Mouse (Mus musculus): ENCODE measurements at regions not wholly inside any gene's neighbourhood (a gene's known extent, or its start where the extent isn't known, plus 50 kb on each side); places are given as distances from the start of the nearest gene placed in this dataset.
A peak's percentile ranks its signal among the peaks of the same experiment; 100 is the strongest.

DNA sequence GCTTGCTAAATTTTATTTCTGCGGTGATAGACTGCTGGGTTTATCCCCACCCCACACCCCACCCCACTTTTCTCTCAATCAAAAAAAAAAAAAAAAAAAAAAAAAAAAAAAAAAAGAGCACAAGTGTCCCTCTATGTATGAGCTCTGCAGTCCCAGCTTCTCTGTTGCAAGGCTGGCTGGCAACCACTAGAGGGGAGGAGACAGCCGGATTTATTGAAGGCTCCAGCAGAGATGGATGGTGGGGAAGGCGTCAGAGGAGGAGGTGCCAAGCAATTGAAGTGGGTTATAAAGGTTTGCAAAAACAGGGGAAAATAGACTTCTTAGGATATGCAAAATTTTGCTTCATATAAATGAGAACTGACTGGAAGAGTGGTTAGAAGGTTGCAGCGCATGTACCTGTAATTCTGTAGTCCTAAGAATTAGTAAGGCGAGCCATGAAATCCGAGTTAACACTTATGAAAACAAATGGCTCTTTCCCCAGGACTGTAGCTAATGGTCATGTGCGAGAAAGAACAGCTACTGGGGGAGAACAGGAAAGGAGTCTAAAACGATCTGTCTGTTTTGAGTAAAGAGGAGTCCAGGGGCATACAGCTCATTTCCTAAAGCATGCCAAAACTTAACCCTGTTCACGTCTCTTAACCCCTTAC, 885.1 kb upstream of the Pou3f3 start:
- 0 out of 2 replicates have a peak overlapping the region, but pooled peaks have one; percentile 38 for H3K9ac ChIP-seq (ENCODE audit: low read depth, low read length)
- peak overlapping the region; percentile 48 for H3K4me2 ChIP-seq (ENCODE audit: low read length)
- 9% methylated on average over 9 of the region's 9 CpGs for WGBS
- H3K4me1 ChIP-seq (ENCODE audit: control insufficient read depth, insufficient read depth, low read length) = peaks cover 19% of the 10 kb centered on the region
- H3K27me3 ChIP-seq (ENCODE audit: control insufficient read depth, insufficient read depth, low read depth, low read length) = no peaks in the 10 kb centered on the region
- ATAC-seq = peak; percentile 93
- H3K27ac ChIP-seq (ENCODE audit: low read length) = peak overlapping the region; percentile 17
- H3K9me3 ChIP-seq (replicated peaks; ENCODE audit: control insufficient read depth, low read length, poor library complexity, severe bottlenecking) = no peaks in the 10 kb centered on the region
- H3K4me3 ChIP-seq (ENCODE audit: low read depth, low read length) = peak overlapping the region; percentile 13; the same call in 1 of the 2 replicates
- H3K36me3 ChIP-seq (ENCODE audit: control insufficient read depth, insufficient read depth, low read length) = no peaks in the 10 kb centered on the region

DNA sequence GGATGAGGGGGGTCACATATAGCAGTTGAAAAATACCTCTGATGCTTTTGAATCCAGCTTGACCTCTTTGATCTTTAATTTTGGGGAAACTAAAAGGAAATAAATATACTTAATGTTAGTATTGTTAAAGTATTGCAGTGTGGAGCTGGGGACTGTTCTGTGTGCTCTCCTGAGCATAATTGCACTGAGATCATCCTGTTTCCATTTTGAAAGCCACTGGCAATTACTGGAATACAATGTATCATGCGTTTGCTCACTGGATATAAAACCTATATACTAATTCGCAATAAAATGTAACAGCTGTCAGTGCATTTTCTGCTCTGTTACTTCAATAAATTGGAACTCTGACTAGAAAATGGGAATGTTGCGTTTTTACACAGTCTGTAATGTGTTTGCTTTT, 884.4 kb upstream of the Pou3f3 start:
- peak overlapping the region; percentile 28 for H3K27ac ChIP-seq (ENCODE audit: low read length)
- H3K36me3 ChIP-seq (ENCODE audit: control insufficient read depth, insufficient read depth, low read length) = no peaks in the 10 kb centered on the region
- peaks cover 19% of the 10 kb centered on the region for H3K4me1 ChIP-seq (ENCODE audit: control insufficient read depth, insufficient read depth, low read length)
- no peaks in the 10 kb centered on the region for H3K9me3 ChIP-seq (replicated peaks; ENCODE audit: control insufficient read depth, low read length, poor library complexity, severe bottlenecking)
- H3K27me3 ChIP-seq (ENCODE audit: control insufficient read depth, insufficient read depth, low read depth, low read length) = no peaks in the 10 kb centered on the region
- H3K4me3 ChIP-seq (ENCODE audit: low read depth, low read length) = no peak overlapping the region
- no peak overlapping the region for H3K9ac ChIP-seq (ENCODE audit: low read depth, low read length)
- 59% methylated on average over 3 of the region's 3 CpGs for WGBS
- ATAC-seq = no peak
- H3K4me2 ChIP-seq (ENCODE audit: low read length) = no peak overlapping the region

DNA sequence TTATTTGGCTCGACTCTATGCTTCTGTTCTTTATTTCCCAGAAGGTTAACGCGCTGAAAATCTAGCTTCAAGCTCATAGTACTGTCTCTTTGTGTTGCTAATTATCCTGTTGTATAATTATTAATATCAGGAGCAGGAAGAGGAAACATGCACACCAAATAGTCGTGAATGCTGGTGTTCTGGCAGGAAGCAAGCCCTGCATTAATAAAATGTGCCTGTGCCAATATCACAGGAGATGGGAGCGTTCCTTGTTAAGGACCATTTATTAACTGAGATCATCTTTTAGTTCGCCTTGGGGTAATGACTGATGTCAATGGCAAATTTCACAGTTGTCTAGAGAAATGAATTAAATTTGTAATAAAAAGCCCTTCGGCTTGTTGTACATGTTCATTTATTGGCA, 883.5 kb upstream of the Pou3f3 start:
- Histone ChIP-seq H3K4me1 (ENCODE audit: control insufficient read depth, insufficient read depth, low read length) (peaks cover 19% of the 10 kb centered on the region), H3K4me2 (ENCODE audit: low read length) (peak overlapping the region; percentile 6; the same call in 1 of the 2 replicates), H3K36me3 (ENCODE audit: control insufficient read depth, insufficient read depth, low read length) (no peaks in the 10 kb centered on the region), H3K9me3 (replicated peaks; ENCODE audit: control insufficient read depth, low read length, poor library complexity, severe bottlenecking) (no peaks in the 10 kb centered on the region), H3K27ac (ENCODE audit: low read length) (no peak overlapping the region), H3K27me3 (ENCODE audit: control insufficient read depth, insufficient read depth, low read depth, low read length) (no peaks in the 10 kb centered on the region), H3K4me3 (ENCODE audit: low read depth, low read length) (no peak overlapping the region), H3K9ac (ENCODE audit: low read depth, low read length) (no peak overlapping the region)
- WGBS = 23% methylated on average over 7 of the region's 7 CpGs
- ATAC-seq = no peak

DNA sequence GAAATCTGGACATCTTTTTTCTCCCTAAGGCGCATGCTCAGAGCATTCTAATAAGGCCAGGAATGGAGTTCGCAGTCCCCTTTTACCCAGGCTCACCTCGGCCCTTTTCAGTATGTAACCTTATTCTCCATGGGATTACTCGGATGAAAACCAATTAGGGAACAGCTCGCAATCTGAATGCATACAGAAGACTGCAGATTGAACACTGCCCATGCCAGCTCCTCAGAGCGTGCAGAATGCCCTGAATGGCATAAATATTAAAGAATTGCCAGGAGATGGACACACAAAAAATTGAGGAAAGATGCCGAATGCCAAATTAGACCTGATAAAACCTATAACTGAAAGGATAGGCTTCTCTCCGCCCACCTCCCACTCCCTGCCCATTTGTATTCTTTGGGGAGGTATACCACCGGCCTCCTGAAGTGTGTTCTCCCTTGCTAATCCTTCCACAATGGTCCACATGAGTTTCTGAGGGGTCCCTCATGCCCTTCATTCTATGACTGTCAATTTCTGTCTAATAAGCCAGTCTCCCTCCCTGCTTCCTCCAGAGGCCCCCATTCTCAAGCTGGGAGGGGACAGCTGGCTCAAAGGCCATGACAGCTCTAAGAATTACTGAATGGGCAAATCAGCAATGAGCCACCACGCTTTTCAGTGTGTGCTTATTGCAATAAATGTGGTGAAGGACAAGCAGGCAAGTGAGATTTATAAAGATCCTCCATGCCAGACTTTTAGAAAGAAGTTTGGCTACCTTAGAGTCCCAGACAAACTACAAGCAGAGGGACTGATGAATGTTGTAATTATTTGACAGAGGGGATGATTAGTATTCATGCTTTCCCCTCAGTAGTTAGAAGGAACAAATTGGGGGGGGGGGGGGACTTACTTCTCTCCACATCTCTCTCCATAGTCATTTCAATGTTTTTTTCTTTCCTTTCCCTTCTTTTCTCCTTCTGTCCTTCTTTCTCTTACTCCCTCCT, 881.2 kb upstream of the Pou3f3 start:
- Histone ChIP-seq H3K4me3 (ENCODE audit: low read depth, low read length) (no peak overlapping the region), H3K27me3 (ENCODE audit: control insufficient read depth, insufficient read depth, low read depth, low read length) (no peaks in the 10 kb centered on the region), H3K27ac (ENCODE audit: low read length) (peak overlapping the region; percentile 2), H3K9me3 (replicated peaks; ENCODE audit: control insufficient read depth, low read length, poor library complexity, severe bottlenecking) (no peaks in the 10 kb centered on the region), H3K36me3 (ENCODE audit: control insufficient read depth, insufficient read depth, low read length) (no peaks in the 10 kb centered on the region), H3K4me1 (ENCODE audit: control insufficient read depth, insufficient read depth, low read length) (peaks cover 14% of the 10 kb centered on the region), H3K4me2 (ENCODE audit: low read length) (peak overlapping the region; percentile 19), H3K9ac (ENCODE audit: low read depth, low read length) (no peak overlapping the region)
- WGBS = 15% methylated on average over 10 of the region's 10 CpGs
- peak; percentile 77 for ATAC-seq

DNA sequence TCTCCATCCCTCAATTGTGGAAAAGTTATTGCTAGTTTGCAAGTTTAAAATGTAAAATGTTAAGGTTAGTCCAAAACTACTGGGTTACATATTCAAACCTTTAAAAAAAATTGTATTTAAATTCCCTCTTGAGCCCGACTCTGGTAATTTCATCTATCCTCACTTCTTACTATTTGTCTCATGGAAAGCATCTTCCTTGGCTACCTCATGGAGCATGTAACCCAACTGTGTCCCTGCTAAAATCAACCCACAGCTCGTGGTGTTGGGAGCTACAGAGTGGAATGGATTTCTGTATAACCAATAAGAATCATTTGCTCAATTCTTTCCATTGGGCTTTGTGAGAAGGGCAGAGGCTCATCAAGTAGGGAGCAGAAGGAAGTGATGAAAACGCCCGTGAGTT, 880.5 kb upstream of the Pou3f3 start:
- Histone ChIP-seq H3K27me3 (ENCODE audit: control insufficient read depth, insufficient read depth, low read depth, low read length) (no peaks in the 10 kb centered on the region), H3K27ac (ENCODE audit: low read length) (no peak overlapping the region)
- WGBS = 61% methylated on average over 4 of the region's 4 CpGs

DNA sequence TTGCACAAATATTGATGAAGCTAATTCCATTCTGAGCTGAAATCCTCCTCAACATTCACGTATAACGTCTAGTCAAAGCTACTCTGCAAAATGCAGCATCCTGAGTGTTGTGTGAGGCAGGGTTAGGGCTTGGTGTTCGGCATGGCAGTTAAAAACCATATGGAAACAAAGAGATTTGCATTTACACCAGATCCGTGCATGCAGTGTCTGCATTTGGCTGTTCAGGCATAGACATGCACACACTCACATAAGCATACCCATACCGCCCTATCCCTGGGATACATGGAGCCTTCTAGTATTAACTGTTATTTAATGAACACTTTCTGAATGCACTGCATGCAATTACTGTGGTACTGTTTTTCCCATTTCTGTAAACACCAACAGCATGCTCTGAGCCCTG, 872.8 kb upstream of the Pou3f3 start:
- H3K27ac ChIP-seq (ENCODE audit: low read length) = no peak overlapping the region
- H3K4me1 ChIP-seq (ENCODE audit: control insufficient read depth, insufficient read depth, low read length) = no peaks in the 10 kb centered on the region
- 69% methylated on average over 5 of the region's 5 CpGs for WGBS
- no peak for ATAC-seq
- H3K27me3 ChIP-seq (ENCODE audit: control insufficient read depth, insufficient read depth, low read depth, low read length) = no peaks in the 10 kb centered on the region
- H3K9me3 ChIP-seq (replicated peaks; ENCODE audit: control insufficient read depth, low read length, poor library complexity, severe bottlenecking) = no peaks in the 10 kb centered on the region
- H3K4me3 ChIP-seq (ENCODE audit: low read depth, low read length) = no peak overlapping the region
- H3K9ac ChIP-seq (ENCODE audit: low read depth, low read length) = no peak overlapping the region
- H3K36me3 ChIP-seq (ENCODE audit: control insufficient read depth, insufficient read depth, low read length) = no peaks in the 10 kb centered on the region
- no peak overlapping the region for H3K4me2 ChIP-seq (ENCODE audit: low read length)

More for the DNA sequence above, 880.5 kb upstream of the Pou3f3 start:
- Histone ChIP-seq H3K9ac (ENCODE audit: low read depth, low read length) (no peak overlapping the region), H3K4me2 (ENCODE audit: low read length) (no peak overlapping the region), H3K4me1 (ENCODE audit: control insufficient read depth, insufficient read depth, low read length) (peaks cover 14% of the 10 kb centered on the region), H3K4me3 (ENCODE audit: low read depth, low read length) (no peak overlapping the region), H3K36me3 (ENCODE audit: control insufficient read depth, insufficient read depth, low read length) (no peaks in the 10 kb centered on the region), H3K9me3 (replicated peaks; ENCODE audit: control insufficient read depth, low read length, poor library complexity, severe bottlenecking) (no peaks in the 10 kb centered on the region)
- no peak for ATAC-seq

DNA sequence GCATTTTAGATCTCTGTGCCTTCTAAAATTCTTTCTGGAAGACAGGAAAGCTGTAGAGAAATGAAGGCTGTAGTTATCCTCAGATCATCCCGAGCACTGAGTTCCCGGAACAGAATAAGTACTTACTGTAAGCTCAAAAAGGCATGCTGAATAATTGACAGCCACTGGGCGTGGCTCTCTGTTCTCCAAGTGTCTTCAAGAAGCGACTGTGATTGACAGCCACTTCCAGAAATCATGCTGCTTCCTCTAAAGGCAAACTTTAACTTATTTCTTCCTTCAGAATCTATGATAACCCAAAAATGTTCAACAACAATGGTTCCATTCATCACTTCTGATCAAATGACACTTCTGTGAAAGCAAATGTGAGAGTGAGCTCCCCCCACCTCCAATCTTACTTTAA, 870.3 kb upstream of the Pou3f3 start:
- ATAC-seq = no peak
- Histone ChIP-seq H3K36me3 (ENCODE audit: control insufficient read depth, insufficient read depth, low read length) (no peaks in the 10 kb centered on the region), H3K9ac (ENCODE audit: low read depth, low read length) (no peak overlapping the region), H3K27ac (ENCODE audit: low read length) (no peak overlapping the region), H3K4me1 (ENCODE audit: control insufficient read depth, insufficient read depth, low read length) (no peaks in the 10 kb centered on the region), H3K9me3 (replicated peaks; ENCODE audit: control insufficient read depth, low read length, poor library complexity, severe bottlenecking) (no peaks in the 10 kb centered on the region), H3K4me3 (ENCODE audit: low read depth, low read length) (no peak overlapping the region), H3K27me3 (ENCODE audit: control insufficient read depth, insufficient read depth, low read depth, low read length) (no peaks in the 10 kb centered on the region), H3K4me2 (ENCODE audit: low read length) (no peak overlapping the region)
- WGBS = 84% methylated on average over 4 of the region's 4 CpGs

DNA sequence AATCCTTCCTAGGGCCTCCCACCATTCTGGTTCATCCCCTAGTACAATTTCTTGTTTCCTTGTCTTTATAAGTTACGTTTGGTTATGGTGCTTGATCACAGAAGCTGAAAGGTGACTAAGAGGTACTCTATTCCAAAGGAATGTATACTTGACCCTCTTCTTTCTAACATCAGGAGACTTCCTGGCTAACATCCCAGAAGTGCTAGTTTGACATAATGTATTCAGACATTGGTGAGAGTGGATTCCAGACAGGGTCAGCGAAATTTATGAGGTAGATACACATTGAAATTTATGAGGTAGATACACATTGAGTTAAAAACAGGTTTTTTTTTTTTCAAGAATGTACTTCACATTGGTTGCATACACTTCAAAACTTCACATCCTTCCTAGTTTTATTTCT, 863.9 kb upstream of the Pou3f3 start:
- Histone ChIP-seq H3K4me2 (ENCODE audit: low read length) (no peak overlapping the region), H3K9ac (ENCODE audit: low read depth, low read length) (no peak overlapping the region), H3K9me3 (replicated peaks; ENCODE audit: control insufficient read depth, low read length, poor library complexity, severe bottlenecking) (no peaks in the 10 kb centered on the region), H3K27me3 (ENCODE audit: control insufficient read depth, insufficient read depth, low read depth, low read length) (no peaks in the 10 kb centered on the region), H3K4me3 (ENCODE audit: low read depth, low read length) (no peak overlapping the region), H3K27ac (ENCODE audit: low read length) (no peak overlapping the region), H3K36me3 (ENCODE audit: control insufficient read depth, insufficient read depth, low read length) (no peaks in the 10 kb centered on the region), H3K4me1 (ENCODE audit: control insufficient read depth, insufficient read depth, low read length) (no peaks in the 10 kb centered on the region)
- ATAC-seq = no peak
- 75% methylated on average over 2 of the region's 2 CpGs for WGBS

Data from midbrain, embryonic 16.5 days (tissue).